Mouse (Mus musculus): ENCODE measurements around the gene Fbxo21. TPM values are rescaled to one million over a fixed set of nuclear protein-coding genes. Genes with fewer than 3 reads are reported as not detected.

Fbxo21 gene
- total and polyA plus RNA-seq, 3 experiments = 52.6 to 95.2 (median 93.6) TPM

GRCm38 (mm10) chr5:117979082-117979481, 2.6 kb downstream of the Fbxo21 start:
- no peak for DNase-seq

GRCm38 (mm10) chr5:117980921-117981320, 4.4 kb downstream of the Fbxo21 start:
- DNase-seq = no peak

- no peak for DNase-seq
Measured at GRCm38 (mm10) chr5:117981943-117982342, 5.4 kb downstream of the Fbxo21 start.

GRCm38 (mm10) chr5:117986327-117986726, 9.8 kb downstream of the Fbxo21 start:
- no peak for DNase-seq

GRCm38 (mm10) chr5:117987891-117988290, 11.4 kb downstream of the Fbxo21 start:
- no peak for DNase-seq

DNA sequence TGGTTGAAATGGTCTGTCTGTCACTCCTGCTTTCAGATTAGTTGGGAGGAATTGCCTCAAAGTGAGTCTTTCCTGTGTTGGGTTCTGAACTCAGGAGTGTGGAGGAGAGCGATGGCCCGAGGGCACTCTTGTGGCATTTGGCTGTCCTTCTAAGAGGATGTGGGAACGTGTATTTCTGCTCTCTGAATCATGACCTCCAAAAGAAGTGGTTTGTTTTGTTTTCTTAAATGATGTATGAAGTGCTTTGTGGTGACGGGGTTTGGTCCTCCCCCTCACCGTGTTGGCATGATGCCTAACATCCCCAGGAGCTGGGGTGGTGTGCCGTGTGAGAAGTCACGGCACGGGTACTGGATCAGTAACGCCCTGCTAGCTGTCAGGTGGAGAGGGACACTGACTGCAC, 11.8 kb downstream of the Fbxo21 start:
- peak; percentile 56 for DNase-seq

DNA sequence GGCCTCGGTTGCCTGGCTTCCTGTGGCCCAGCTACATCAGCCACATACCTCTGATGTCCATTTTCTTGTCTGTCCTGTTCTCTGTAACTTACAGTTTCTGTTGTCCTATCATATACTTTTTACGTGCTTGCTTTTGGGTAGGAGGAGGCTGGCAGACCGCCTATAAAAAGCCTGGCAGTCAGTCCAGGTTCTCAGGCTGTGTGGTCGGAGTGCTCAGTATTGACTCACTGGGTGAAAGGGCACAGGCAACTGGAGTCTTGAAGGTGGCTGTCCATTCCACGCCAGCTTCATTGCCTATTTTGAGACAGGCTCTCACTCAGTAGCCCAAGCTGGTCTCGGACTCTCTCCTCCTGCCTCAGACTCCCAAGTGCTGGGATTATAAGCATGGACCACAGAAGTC, 13.2 kb downstream of the Fbxo21 start:
- DNase-seq = peak; percentile 75

- peak; percentile 65 for DNase-seq
Measured at GRCm38 (mm10) chr5:117990957-117991356, 14.4 kb downstream of the Fbxo21 start.

DNA sequence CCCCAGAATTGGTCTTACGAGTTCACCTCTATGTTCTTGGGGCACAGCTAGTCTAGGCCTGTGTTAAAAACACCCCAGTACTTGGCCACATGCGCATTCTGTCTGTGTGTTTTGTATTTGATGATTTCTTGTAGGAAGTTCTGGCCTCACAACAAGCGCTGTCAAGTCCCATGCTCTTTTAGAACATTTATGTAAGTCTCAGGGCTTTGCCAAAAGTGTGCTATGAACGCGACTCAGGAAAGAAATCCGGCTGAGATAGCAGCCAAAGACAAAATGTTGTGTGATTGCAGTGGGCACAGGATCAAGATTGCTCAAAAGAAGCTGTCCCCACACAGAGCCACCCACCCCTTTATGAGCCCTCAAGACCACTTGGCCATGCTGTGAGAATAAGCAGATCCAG, 17.0 kb downstream of the Fbxo21 start:
- no peak for DNase-seq

GRCm38 (mm10) chr5:117995372-117995901, 18.9 kb downstream of the Fbxo21 start:
- DNase-seq = peak; percentile 73

DNA sequence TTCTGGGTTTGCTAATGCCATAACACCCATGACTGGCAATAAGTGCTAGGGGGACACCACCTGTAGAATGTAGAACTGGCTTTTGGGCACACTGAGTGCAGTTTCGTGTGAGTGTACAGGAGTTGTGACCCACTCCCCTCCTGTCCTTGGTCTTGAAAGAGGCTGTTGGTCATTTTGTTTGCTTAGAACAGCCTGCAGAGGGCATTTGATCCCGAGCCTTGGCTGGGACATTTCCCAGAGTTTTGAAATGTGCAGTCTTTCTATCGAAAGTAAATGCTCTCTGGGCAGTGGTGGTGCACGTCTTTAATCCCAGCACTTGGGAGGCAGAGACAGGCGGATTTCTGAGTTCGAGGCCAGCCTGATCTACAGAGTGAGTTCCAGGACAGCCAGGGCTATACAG, 19.4 kb downstream of the Fbxo21 start:
- peak; percentile 60 for DNase-seq

- no peak for DNase-seq
Measured at GRCm38 (mm10) chr5:117996581-117996980, 20.1 kb downstream of the Fbxo21 start.

- DNase-seq = no peak
Measured at GRCm38 (mm10) chr5:117997434-117997970, 21.0 kb downstream of the Fbxo21 start.

- no peak for DNase-seq
Measured at GRCm38 (mm10) chr5:117999061-117999460, 22.5 kb downstream of the Fbxo21 start.

DNA sequence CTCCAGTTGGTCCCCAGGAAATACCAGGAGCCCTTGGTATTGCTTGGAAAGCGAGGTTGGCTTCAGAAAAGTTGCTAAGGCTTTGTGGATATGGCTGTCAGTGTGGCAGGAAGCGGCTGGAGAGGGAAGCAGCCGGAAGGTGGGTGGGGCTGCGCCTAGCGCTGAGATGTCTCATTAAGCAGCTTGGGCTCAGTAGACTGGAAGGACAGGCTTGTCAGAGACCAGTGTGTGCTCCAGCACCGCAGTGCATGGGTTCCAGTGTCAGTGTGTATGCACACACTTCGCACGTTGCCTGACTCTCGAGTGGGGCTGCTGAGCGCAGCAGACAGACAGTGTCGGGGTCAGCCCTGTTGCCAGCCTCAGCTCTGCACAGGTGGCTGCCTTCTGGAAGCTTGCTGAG, 23.1 kb downstream of the Fbxo21 start:
- no peak for DNase-seq

DNA sequence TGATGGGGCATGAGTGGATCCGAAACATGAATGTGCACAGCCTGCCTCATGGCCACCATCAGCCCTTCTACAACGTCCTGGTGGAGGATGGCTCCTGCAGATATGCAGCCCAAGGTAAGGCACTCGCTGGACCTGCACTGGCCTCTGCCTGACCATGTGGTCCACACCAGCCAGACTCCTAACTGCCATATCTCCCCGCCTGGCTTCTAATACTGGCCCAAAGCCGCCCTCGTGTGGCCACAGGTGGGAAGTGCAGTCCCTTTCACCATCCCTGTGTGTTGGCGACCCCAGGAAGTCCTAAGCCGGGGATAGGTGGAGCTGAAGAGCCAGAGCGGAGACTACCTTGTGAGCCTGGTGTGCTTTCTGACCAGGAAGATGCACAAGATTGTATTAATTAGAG, 25.5 kb downstream of the Fbxo21 start:
- DNase-seq = peak; percentile 71

- DNase-seq = peak; percentile 69
Measured at GRCm38 (mm10) chr5:118004619-118005018, 28.1 kb downstream of the Fbxo21 start.

- peak; percentile 54 for DNase-seq
Measured at GRCm38 (mm10) chr5:118005728-118006127, 29.2 kb downstream of the Fbxo21 start.

DNA sequence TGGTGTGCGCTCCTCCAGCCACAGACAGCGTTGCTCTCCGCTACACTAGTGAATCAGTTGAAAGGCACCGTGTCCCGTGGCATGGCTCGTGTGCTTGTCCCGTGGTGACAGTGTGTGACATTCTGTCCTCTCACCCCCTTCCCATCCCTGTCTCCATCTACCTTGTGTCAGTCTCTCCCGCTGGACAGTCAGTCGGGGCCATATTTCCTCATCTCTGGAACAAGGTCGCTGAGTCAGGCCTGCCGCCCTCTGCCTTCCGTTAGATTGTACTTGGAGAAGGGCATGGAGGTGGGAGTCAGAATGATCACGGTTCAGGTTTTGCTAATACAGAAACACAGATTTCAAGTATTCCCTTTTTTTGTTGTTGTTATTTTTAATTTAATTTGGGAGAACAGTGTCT, 31.8 kb downstream of the Fbxo21 start:
- peak; percentile 84 for DNase-seq

DNA sequence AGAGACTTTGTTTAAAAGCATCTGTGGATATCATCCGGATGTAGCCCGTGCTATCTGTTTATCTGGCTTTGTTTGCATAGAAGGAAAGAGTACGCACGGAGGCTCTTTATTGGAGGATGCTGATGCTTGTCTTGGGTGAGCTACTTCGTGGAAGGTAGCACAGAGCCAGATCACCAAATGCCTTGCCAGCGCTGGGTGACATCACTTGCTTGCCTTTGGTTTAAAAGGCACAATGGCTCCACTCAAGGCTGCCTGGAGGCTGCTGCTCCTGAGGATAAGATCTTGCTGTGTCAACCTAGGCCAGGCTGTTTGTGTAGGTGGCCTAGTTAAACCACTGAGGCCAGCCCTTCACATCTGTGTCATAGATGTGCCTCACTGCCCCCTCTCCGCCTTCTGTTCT, 34.3 kb downstream of the Fbxo21 start:
- no peak for DNase-seq

DNA sequence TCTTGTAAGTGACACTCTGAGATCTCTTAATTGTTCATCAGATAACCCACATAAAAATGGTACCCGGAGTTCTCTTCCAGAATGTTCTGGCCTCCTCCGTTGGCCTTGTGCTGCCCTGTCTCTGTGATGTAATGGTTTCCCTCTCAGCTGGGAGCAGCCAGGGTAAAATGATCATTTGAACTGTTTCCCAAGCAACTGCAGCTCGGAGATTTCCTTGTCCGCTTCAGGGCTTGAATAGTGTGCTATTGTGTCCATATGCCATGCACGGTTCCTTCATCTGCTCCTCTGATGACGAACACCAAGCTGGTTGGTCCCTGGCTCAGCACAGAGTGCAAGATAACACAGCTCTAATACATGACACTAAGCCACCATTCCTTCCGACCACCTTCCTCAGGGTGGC, 35.3 kb downstream of the Fbxo21 start:
- no peak for DNase-seq

DNA sequence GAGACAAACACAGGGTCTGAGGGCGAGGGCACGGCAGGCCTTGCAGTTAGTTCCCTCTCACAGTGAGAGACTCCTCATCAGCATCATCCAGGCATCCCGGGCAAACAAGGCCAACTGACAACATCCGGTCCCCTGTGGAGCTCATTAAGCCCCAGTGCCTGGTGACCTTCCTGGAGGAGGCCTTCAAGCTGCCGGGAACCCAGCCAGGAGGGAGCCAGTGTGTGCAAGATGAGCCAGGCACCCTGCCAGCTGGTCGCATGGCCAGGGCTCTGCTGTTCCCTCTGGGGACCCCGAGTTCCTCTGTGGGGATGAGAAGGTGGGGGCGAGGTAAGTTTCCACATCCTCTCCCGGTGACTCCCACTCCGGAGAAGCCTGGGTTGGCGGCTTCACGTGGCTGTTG, 38.5 kb downstream of the Fbxo21 start:
- peak; percentile 95 for DNase-seq

- no peak for DNase-seq
Measured at GRCm38 (mm10) chr5:118015669-118016068, 39.1 kb downstream of the Fbxo21 start.

GRCm38 (mm10) chr5:118017527-118017926, 41.0 kb downstream of the Fbxo21 start:
- no peak for DNase-seq

DNA sequence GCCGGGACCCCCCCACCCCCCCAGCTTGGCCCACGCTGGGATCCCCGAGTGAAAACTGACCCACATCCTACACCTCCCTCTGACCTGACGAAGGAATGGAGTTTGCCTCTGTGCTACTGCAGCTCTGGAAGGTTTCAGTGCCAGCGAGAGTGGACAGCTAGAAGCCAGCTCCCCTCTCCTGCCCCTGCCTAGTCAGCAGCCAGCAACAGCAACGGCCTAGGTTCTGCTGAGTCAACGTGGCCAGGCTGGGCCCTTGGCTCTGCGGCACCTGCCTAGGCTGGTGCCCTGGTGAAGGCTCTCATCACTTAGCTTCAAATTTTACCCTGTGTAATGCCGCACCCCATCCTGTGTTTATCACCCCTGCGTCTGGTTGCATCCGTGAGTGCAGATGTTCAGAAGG, 43.4 kb downstream of the Fbxo21 start:
- no peak for DNase-seq

Data from adrenal gland, adult 2 months (tissue).